Mouse (Mus musculus) left cerebral cortex, adult 2 months (tissue): ENCODE data around the gene Mei4. TPM values are rescaled to one million over a fixed set of nuclear protein-coding genes. Genes with fewer than 3 reads are reported as not detected.
A peak's percentile ranks its signal among the peaks of the same experiment; 100 is the strongest.

Source experiments
- DNase-seq, 2 experiments: peaks; one replicate each; pipeline ENCODE4 v3.0.0; 2021 to 2022; ENCODE audit warnings: low spot score in 2 of 2, mixed read lengths in 1 of 2; ENCODE audit errors: extremely low spot score in 1 of 2
- H3K27ac ChIP-seq: fragments of 200-600 bp; 2 replicates; pipeline ENCODE4 v1.8.1; 2022
- H3K4me3 ChIP-seq: fragments of 200-600 bp; 2 replicates; pipeline ENCODE4 v1.8.1; 2022
- CTCF ChIP-seq: fragments of 200-600 bp; IDR thresholded peaks from 2 replicates; pipeline ENCODE4 v1.8.1; 2022; ENCODE audit warnings: antibody characterized with exemption, mild to moderate bottlenecking, moderate library complexity
- intact Hi-C: fragments of 180-260 bp; cut with DNase I; formaldehyde crosslinking; loops from one replicate; pipeline ENCODE4 v1.15.1; 2025
- long read RNA-seq, 2 experiments: library from polyadenylated mRNA; stranded (forward); transcript quantifications; one replicate each; pipeline ENCODE4 v2.0.0; 2021; ENCODE audit warnings: borderline mapping rate in 2 of 2
- total RNA-seq, 2 experiments: library from RNA; stranded (reverse); gene quantifications; 2 replicates each; pipeline ENCODE4 v1.2.3; 2021

Gene Mei4
- 1 to 10 TPM; 1.0 to 1.1 TPM for total RNA-seq
- long read RNA-seq, experiment 1 = 0 reads
- long read RNA-seq, experiment 2 = 0 reads

DNA sequence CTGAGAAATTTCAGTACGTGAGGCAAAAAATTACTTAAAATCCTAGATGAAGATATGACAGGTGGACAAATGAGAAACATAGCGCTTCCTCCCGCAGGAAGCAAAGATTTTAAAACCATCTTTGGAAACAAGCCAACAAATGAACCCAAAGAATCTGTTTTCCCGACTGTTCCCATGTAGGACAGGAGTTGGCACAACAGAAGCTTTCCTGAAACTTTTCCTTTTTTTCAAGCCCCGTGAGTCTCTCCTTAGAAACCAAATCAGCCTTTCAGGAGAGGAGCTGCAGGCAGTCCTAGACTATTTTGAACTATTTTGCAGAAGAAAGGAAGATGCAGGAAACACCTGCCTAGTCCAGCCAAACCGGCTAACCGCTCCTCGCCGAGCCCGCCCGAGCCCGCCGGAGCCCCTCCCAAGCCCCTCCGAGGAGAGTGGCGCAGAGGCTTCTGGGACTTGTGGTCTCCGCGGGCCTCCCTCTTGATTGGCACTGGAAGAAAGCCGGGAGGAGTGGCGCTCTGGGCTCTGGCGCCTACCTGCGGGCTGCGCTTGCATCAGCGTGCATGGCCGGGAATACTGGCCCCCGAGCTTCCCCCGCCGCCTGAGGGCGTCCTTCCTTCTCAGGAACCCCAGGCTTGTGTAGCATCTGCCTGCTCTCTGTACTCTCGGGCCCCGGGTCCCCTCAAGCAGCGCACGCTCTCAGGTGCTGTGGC is at the start of gene Mei4:
Gene Mei4 (plus strand): TSS at position 490 of the 707 bp plus-strand sequence.
- Histone ChIP-seq H3K27ac (no peak within 1 kb of the TSS), H3K4me3 (peak within 1 kb of the TSS; percentile 53)
- intact Hi-C loops = loop anchor here (5.0 kb wide), 1 partner anchor 231 kb away; the partner anchor contains the start of gene Htr1b
- peak; percentile 77 to 82 for DNase-seq
- peak; percentile 71 for TF ChIP-seq CTCF

- Histone ChIP-seq H3K4me3 (no peak overlapping the region), H3K27ac (no peak overlapping the region)
- TF ChIP-seq CTCF = no peak
- no peak for DNase-seq
- intact Hi-C loops = no loop called here
These were observed 43.6 kb upstream of the Mei4 start for GRCm38 (mm10) chr9:81819715-81820373.

DNA sequence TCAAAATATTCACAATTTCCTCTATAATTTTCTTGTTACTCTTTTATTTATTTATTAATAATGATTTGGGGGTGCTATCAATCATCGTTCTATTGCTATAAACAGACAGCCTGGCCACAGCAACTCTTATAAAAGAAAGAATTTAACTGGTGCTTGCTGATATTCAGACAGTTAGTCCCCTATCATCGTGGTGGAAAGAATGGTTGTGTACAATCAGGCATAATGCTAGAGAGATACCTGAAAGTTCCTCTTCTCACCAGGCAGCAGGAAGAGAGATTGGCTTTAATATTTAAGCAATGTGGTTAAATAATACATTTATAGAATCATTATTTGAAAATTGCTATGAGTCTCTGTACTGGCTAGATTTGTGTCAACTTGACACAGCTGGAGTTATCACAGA is 35.9 kb upstream of the Mei4 start:
- no peak overlapping the region for H3K27ac ChIP-seq
- DNase-seq = no peak
- intact Hi-C loops = no loop called here
- TF ChIP-seq CTCF = no peak
- H3K4me3 ChIP-seq = no peak overlapping the region

GRCm38 (mm10) chr9:81834056-81834455 is 29.4 kb upstream of the Mei4 start:
- TF ChIP-seq CTCF = no peak
- intact Hi-C loops = no loop called here

DNA sequence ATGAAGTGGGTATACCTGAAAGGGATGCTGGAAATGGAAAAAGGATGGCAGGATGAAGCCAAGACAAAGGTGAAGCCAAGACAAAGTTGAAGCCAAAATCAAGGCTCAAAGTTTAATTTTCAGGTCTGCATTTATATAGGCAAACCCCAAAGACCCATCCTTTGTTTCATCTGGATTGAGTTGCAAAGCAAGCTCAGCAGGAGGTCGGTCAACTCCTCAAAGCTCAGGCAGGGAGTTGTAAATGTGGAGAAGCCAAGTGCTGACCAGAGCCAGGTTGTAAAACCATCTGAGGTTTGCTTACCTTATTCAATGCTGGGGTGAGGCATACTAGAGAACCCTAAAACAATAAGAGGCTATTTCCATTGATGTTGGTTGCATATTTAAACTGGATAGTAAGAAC is 4.6 kb upstream of the Mei4 start:
- Histone ChIP-seq H3K4me3 (no peak overlapping the region), H3K27ac (no peak overlapping the region)
- intact Hi-C loops = no loop called here
- no peak for DNase-seq
- TF ChIP-seq CTCF = no peak

More at GRCm38 (mm10) chr9:81834056-81834455, 29.4 kb upstream of the Mei4 start:
- Histone ChIP-seq H3K27ac (no peak overlapping the region), H3K4me3 (no peak overlapping the region)
- no peak for DNase-seq

GRCm38 (mm10) chr9:81863888-81864234 is 391 bp downstream of the Mei4 start:
- DNase-seq = peak in 1 of 2 experiments; percentile 9
- intact Hi-C loops = loop anchor here (5.0 kb wide), 1 partner anchor 232 kb away; the partner anchor contains the start of gene Htr1b
- Histone ChIP-seq H3K27ac (no peak overlapping the region), H3K4me3 (peak overlapping the region; percentile 53)
- no peak for TF ChIP-seq CTCF

GRCm38 (mm10) chr9:81866032-81866431 is 2.6 kb downstream of the Mei4 start:
- intact Hi-C loops = no loop called here
- no peak for TF ChIP-seq CTCF
- H3K4me3 ChIP-seq = no peak overlapping the region
- no peak overlapping the region for H3K27ac ChIP-seq
- DNase-seq = no peak

DNA sequence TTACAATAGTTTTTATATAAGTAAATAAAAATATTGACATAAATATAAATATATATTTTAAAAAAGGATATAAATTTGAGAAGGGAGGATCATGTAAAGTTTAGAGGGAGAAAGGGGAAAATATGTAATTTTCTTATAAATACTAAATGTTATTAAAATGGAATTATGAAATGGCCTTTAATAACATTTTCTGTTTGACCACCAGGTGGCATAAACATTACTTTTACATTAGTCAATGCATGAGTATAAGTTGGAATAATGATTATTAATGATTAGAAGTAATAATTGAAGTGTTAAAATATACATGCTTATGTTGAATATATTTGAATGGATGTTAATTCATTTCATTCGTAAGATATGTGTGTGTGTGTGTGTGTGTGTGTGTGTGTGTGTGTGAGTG is 58.0 kb downstream of the Mei4 start:
- TF ChIP-seq CTCF = peak; percentile 22; the same call in 1 of the 2 replicates
- intact Hi-C loops = no loop called here
- no peak overlapping the region for H3K4me3 ChIP-seq
- DNase-seq = no peak
- H3K27ac ChIP-seq = no peak overlapping the region

- no peak for TF ChIP-seq CTCF
- no peak for DNase-seq
- H3K4me3 ChIP-seq = no peak overlapping the region
- intact Hi-C loops = no loop called here
- no peak overlapping the region for H3K27ac ChIP-seq
These were observed 61.3 kb downstream of the Mei4 start for GRCm38 (mm10) chr9:81924744-81925143.

DNA sequence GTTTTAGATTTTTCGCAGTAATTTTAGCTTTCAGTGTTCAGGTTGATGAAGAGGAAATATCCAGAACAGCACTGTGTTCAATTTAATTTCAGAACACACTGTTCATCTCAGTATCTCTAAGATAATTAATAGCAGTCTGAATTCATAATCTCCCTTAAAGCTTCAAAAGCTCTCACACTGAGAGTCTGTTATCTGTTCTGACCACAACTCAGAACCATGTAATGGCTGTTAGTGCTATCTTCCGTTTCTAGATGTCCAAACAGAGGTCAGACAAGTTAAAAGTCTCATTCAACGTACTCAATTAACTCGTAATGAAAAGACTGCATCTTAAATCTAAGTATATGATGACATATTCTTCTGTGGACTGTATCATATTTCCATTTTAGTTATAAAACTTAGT is 77.1 kb downstream of the Mei4 start:
- no peak for DNase-seq
- H3K4me3 ChIP-seq = no peak overlapping the region
- intact Hi-C loops = no loop called here
- H3K27ac ChIP-seq = no peak overlapping the region
- no peak for TF ChIP-seq CTCF

GRCm38 (mm10) chr9:81945624-81946023 is 82.2 kb downstream of the Mei4 start:
- H3K27ac ChIP-seq = no peak overlapping the region
- DNase-seq = no peak
- TF ChIP-seq CTCF = no peak
- intact Hi-C loops = no loop called here
- no peak overlapping the region for H3K4me3 ChIP-seq

GRCm38 (mm10) chr9:81956858-81957257 is 93.4 kb downstream of the Mei4 start:
- no peak overlapping the region for H3K4me3 ChIP-seq

DNA sequence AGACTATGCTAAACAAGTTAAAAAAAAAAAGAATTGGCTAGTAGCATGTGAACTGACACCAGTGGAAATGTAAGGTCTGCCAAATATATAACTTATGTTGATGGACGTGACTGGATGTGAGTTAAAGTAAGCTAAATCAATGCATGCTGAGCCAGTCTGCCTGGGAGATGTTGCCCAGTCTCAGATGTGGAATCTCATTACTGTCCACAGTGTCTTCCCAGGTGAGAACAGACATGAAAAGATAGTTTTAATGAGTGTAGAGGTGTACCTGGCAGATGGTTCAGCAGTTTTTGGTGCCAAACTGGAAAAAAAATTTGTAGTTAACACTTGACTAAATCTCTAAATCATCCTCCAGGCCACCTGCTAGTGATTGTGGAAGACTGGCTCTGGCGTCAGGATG is 94.4 kb downstream of the Mei4 start:
- H3K27ac ChIP-seq = no peak overlapping the region
- TF ChIP-seq CTCF = no peak
- H3K4me3 ChIP-seq = no peak overlapping the region
- DNase-seq = no peak
- intact Hi-C loops = no loop called here

More at GRCm38 (mm10) chr9:81956858-81957257, 93.4 kb downstream of the Mei4 start:
- no peak for DNase-seq
- no peak for TF ChIP-seq CTCF
- H3K27ac ChIP-seq = no peak overlapping the region
- intact Hi-C loops = no loop called here
